Mouse (Mus musculus): ENCODE results near the gene T2.
A peak's percentile ranks its signal among the peaks of the same experiment; 100 is the strongest.

Gene T2

DNA sequence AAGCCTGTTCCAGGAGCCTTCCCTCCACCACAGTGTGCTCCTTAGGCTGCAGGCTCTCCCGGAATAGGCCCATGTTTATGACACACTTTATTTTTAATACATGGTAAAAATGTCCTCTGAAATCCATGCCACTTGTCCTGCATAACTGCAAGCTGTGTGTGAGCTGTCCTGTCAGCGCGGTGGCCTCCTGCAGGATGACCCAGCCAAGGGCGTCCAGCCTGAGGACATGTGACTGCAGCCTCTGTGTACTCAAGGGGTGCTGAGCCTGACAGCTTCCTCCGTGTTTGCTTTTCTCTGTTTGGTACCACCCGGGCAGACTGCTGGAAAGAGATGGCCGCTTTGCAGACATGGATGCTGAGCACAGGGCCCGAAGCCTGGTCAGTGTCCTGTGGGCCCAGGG, 61.1 kb downstream of the T2 start:
- no peak for DNase-seq (ENCODE audit: low spot score)

DNA sequence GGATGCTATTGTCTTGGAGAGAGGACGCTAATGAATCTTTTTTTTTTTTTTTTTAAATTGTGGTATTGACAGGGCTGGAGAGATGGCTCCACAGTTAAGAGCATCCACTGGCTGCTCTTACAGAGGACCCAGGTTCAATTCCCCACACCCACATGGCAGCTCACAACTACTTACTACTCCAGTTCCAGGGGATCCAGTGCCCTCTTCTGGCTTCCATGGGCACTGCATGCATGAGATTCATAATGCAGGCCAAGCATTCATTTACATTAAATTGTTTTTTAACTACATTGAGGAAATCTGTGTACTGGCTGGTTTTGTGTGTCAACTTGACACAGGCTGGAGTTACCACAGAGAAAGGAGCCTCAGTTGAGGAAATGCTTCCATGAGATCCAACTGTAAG, 64.9 kb downstream of the T2 start:
- no peak for DNase-seq (ENCODE audit: low spot score)

DNA sequence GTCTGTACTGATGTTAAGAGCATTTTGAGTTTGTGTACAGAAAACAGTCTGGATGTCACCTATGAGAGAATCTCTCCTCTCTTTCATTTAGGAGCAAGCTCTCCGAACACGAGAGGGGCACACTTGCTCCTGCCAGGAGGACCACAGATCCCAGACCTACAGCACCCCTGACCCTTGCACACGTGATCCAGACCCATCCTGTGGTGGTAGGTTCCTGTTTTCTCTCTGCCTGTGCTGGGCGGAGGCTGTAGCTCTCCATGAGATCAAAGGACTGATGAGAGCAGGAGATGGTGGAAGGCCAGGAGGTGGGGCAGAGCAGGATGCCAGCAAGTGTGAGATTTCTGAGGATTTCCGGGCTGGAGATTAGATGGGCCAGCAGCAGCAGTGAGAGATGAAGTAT, 65.7 kb downstream of the T2 start:
- DNase-seq (ENCODE audit: low spot score): no peak

DNA sequence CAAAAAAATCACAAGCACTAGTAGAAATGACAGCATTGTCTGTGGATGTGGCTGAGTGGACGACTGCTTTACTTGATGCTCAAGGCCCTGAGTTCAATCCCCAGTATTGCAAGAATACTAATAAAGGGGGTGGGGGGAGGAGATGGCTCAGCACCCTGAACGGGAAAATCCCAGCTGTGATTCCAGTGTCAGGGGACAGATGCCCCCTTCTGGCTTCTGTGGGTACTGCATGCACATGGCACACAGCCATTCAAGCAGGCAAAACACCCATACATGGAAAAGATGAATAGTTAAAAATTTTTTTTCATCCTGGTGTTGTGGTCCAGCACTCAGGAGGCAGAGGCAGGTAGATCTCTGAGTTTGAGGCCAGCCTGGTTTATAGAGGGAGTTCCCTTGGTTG, 67.5 kb downstream of the T2 start:
- peak; percentile 59 for DNase-seq (ENCODE audit: low spot score)

DNA sequence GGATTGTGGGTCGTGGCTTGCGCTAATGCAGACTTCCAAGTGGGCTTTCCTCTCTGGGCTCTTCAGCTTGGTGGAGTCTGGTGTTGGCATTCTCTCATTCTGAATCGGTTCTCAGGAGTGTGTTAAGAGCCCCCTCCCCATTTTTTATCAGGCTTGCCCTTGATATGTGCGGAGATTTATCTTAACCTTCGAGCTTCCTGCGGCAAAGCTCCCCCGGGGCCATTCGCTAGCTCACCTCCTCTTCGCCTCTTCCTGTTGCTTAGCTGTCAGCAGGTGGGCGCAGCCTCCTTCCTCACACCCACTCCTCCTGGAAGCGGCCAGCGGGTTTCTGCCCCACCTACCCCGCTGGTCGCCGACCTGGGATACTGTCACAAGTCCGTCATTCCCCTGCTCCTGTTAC, 73.6 kb downstream of the T2 start:
- no peak for DNase-seq (ENCODE audit: low spot score)

DNA sequence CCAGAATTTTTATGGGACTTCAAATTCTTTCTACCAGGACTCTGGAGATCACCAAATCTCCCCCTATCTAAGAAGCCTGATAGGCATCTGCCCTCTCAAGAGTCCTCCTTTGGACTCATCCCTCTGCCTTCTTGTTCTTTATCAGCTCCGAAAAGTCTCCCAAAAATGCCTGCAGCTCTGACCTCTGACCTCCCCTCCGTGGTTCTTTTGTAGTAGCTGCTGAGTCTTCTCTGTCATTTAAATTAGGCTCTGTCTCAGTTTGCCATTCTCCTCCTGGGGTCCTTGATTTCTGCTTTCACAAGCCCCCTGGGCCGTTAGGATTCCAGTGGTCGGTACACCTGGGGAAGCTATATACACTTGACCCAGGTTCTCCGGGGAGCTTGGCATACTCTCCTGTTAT, 74.1 kb downstream of the T2 start:
- DNase-seq (ENCODE audit: low spot score): peak; percentile 58

DNA sequence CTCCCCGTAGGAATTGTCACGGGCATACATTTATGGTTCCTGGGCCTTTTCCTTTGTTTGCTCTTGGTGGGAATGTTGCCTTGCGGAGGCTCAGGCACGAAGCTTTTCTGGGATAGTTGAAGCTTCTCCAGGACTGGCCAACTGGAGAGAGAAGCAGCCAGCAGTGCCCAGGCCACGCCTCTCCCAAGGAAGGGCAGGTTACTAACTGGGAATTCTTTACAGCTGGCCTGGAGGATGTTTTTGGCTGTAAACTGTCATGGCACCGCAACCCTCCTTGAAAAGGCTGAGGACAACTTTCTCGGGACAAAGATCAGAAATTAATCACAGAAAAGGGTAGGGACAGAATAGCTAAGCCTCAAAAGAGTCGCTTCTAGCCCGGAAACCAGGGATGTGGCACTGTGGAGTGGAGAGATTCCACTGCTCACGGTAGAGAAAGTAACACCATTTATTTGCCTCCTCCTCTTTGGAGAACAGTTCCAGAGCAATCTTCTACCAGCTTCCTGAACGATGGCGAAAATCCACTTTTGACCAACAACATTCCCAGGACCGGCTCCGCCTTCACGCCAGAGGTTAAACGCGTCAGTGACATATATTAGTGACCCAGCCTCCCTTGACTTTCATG, 76.5 kb downstream of the T2 start:
- peak; percentile 20 for DNase-seq (ENCODE audit: low spot score)

DNA sequence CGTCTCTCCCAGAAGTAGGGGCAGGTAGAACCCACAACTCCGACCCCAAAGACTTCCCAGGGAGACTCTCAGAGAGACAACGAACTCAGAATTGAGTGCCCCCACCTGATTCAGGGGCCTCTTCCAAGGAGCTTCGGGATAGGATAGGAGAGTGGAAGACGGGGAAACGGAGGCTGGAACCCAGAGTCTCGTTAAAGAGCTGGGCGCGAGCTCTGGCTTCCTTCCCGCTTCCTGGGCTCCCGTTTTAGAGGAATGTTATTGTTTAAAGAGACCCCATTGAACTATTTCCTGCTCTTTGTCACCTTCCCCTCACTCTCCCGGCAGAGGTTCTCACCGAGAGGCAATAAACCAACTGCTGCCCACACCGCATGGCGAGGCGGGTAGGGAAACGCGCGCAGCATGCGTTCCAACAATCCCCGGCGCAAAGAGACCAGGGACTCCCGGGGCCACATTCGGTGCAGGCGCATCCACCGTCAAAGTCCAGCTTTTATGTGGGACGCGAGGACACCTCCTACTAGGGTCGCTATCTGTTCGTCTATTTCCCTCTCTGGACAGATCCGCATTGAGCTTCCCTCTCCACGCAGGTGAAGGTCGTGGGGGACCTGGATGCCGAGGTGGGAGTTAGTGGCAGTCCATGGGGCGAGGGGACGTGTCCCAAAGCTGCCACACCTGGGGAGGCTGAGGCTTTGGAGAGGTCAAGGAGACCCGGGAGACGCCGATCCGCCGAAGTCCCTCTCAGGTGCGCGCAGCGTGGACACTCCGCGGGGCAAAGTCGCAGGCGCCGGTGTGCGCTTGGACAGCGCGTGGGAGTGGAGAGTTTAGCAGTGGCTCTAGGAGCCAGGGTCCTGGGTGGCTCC, 77.6 kb downstream of the T2 start:
- DNase-seq (ENCODE audit: low spot score): no peak

DNA sequence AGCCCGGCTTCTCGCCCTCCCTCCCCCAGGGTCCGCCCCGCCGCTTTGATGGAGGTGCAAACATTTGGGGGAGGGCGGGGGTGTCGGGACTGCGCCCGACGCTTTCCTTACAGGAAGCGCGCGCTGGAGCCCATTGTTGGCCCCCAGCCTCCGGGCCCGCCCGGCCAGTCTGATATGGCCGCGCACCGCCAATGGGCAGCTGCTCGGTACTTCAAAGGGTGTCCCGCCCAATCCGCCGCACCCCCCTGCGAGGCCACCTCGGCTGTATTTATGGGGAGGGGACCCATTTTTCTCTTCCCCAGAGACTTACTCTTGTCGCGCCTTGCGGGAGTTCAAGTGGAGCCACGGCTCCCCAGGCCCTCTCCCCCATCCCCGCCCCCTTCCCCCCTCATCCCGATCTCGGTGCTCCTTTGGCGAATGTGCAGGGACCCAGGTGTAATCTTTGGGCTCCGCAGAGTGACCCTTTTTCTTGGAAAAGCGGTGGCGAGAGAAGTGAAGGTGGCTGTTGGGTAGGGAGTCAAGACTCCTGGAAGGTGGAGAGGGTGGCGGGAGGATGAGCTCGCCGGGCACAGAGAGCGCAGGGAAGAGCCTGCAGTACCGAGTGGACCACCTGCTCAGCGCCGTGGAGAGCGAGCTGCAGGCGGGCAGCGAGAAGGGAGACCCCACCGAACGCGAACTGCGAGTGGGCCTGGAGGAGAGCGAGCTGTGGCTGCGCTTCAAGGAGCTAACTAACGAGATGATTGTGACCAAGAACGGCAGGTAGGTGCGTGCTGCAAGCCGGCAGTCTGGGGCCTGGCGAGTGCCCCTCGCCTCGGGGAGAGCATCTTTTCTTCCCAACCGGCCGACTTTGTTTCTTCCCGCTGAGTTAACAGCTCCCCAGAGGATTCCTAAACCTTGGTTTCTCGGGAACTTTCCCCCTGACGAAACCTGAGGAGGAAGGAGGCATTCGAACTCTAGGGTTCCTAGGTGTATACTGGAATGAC, 78.5 kb downstream of the T2 start, which contains the start of gene T:
TSS of gene T (plus strand) at position 446 of the 983 bp plus-strand sequence.
- no peak for DNase-seq (ENCODE audit: low spot score)

DNA sequence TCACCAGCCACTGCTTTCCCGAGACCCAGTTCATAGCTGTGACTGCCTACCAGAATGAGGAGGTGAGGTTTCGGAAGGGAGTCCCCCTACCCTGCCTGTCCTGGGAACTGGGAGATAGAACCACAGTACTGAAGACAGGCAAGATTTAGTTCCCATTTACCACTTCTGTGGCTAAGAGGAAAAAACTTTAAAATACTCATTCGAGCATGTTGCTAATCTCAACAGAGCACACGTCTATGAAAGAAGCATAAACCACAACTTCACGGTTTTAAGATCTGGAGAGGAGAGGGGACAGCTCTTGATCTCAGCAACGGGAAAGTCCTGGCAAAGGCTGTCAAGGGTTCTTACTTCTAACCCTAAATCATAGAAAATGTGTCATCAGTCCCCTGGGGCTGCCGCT, 80.4 kb downstream of the T2 start:
- DNase-seq (ENCODE audit: low spot score): no peak

DNA sequence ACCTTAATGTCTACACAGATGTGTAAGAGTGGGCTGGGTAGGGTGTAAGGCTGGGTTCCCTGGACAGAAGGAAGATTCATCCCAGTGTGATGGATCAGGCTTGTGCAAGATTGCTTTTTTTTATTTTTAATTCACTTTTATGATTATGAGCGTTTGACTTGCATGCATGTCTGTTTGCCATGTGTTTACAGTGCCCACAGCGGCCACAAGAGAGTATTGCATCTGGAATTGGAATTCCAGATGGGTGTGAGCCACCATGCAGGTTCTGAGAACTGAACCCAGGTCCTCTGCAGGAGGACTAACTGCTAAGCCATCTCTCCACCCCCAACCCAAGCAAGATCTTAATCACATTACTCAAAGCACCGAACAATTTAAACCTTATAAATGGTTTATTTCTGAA, 88.3 kb downstream of the T2 start:
- no peak for DNase-seq (ENCODE audit: low spot score)

DNA sequence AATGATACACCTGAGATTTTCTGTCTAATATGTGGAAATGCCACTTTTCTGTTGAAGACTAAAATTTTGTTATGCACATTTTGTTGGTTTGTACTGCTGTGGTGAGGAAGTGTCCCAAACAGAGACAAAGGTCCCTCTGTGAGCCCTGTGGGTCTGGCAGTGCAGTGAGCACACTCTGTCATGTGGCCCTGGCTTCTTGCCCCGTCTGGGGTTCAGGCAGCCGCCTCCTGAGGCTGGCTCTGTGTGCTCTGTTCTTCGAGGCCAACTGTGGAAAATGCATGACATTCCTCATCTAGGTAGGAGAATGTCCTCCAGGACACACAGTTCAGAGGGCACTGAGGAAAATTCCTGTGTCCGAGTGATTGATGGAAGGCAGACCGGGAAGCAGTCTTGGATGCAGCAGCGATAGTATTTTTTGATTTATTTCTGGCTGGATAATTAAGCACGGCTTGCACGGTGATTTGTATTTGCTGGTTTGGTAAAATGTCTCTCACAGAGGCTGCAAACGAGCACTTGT, 91.9 kb downstream of the T2 start:
- peak; percentile 50 for DNase-seq (ENCODE audit: low spot score)

DNA sequence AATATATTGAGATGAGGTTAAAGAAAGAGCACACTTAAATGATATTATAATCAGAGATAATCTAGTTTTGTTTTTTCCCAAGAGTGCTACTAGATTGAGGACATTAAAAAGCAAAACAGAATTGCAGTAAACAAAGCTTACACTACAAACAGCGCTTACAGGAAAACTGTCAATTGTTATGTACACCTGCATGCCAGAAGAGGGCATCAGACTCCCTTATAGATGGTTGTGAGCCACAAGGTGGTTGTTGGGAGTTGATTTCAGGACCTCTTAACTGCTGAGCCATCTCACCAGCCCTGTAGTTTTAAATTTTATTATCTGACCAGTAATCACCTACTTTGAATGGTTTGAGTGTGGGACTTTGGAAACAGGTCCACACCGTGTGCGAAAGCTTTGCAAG, 92.5 kb downstream of the T2 start:
- no peak for DNase-seq (ENCODE audit: low spot score)

DNA sequence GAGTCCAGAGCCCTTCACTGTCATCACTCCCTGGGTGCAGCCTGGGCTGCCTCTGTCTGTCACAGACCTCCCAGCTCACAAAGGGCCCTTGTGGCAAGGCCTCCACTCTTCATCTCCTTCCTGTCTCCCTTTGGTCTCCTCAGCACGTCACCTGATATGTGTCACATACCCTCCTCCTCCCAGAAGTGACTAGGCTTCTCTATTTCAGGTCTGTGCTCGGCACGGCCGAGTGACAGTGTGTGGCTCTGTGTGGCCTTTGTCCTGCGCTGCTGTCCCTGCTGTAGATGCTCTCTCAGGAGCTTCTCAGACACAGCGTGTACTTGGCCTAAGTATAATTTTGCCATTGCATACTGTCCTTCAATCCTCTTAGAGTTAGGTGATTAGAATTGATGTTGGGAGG, 99.4 kb downstream of the T2 start:
- no peak for DNase-seq (ENCODE audit: low spot score)

DNA sequence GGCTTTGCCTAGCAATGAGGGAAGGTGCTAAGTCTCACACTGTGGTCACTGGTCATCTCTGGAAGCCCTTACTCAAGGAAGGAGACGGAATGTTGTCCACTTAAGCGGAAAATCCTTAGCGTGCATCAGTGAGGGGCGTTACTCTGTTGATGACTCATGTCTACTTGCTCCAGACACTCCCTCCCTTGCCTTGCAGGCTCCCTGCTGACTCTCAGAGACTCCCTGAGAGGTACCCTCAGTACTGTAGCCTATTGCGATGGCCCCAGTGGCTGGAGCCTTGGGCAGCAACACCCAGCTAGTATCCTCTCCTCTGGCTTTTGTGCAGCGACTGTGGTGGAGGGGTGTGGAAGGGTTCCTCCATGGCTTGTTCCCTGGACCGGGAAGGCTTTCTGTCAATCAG, 99.8 kb downstream of the T2 start:
- no peak for DNase-seq (ENCODE audit: low spot score)

DNA sequence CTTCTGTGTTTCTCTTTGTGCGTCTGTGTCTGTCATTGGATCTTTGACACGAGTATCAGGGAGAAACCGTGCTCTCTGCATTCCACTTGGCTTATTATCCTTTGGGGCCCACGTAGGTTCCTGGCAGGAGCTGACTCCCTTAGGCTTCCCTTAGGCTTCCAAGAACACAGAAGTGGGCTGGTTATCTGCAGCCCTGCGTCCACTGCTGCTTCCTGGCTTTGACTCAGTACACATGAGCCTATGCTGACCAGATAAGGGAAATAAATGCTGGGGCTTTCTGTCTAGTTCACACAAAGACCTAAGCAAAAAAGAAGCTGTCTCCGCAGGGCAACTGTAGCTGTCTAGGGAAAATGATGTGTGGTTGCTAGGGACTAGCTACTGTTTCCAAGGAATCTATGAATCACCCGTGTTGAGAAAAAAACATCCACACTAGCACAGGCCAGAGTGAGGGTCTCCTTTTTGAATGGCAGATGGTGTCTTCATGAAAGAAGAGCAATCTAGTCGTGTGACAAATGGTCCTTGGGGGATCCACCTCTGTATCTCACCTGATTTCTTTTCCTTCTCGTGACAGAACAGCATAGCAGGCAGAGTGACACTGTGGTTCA, 101.2 kb downstream of the T2 start:
- no peak for DNase-seq (ENCODE audit: low spot score)

DNA sequence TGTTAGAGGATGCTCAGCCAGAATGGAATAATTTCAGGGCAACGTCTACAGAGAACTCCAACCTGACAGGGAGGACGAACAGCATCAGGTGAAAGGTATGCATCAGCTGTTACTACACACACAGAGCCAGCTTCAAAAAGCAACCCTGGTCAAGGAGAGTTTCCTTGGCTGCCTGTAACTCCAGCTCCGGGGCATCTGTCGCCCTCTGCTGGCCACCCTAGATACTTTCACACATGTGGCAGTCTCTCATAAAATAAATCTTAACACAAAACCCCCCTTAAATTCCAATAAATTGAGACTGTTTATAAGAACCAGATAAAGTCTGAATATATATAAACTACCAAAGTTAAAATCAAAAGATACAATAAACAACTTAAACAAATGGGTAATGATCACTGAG, 105.8 kb downstream of the T2 start:
- DNase-seq (ENCODE audit: low spot score): peak; percentile 65

DNA sequence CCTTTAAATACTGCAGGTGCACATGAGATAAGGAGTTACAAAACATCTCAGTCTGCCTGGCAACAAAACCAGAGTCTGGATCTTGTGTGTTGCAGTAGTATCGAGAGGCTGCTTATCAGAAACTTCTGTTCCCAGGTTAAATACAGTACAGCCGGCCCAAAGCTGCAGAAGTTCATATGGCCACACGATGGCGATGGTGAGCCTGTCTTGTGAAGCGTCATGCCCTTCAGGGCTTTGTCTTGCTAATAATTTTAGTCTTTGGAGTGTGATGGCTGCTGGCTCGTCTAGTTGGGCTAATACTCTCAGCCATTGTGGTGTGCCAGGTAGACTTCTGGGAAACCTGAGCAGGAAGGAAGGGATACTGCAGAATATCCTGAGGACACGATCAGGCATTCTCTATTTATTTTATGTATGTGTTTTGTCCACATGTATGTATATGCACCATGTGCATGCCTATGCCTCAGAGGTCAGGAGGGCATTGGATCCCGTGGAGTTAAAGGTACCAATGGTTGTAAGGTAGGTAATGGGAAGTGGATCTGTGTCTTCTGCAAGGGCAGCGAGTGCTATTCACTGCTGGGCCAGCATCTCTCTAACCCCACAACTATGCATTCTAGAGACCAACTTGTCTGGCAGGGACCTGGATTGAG, 107.8 kb downstream of the T2 start:
- peak; percentile 92 for DNase-seq (ENCODE audit: low spot score)

DNA sequence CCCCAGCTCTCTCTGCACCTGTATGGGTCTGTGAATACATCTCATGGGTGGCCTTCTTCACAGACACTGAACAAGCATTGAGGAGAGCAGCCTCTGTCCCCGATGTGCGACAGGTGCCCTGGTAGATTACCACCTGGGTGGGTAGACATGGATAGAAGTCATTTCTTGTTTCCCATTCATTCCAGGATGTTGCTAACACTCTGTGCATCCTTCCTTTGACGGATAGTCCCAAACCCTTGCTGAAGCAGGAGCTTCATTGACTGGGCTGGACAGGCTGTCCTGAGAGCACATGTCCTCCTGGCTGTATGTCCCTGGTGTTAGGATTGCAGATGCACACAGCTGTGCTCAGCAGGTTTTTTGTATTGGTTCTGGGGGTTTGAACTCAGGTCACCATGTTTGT, 112.0 kb downstream of the T2 start:
- no peak for DNase-seq (ENCODE audit: low spot score)

DNA sequence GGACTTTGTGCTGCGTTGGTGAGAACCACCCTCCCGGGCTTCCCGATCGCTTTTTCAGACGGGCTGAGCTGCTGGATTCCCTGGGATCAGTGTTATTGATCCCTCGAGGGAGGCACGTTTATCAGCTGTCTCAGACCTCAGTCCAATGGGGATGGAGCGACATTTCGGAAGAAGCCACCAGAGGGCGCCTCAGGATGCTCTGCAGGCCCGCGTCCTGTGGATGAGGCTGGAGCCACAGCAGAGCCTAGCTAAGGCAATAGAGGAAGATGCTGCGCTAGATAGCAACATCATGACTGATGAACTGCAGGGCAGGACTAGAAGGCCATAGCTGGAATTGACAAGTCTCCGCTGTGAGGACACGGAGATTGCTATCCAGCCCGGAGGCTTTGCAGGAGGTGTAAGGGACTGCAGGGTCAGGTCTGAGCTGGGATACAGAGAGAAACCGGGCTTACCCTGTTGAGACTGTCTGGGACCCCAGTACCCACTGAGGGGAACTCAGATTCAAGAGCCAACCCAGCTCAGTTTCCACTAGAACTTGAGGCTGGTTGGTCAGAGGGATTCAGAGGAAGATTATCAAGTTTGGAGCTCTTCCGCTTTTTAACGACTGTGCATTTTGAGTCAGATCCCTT, 113.0 kb downstream of the T2 start:
- DNase-seq (ENCODE audit: low spot score): peak; percentile 90

All from embryo, embryonic 10.5 days (tissue).